Mouse (Mus musculus): ENCODE measurements around the gene Lamtor1. TPM values are rescaled to one million over a fixed set of nuclear protein-coding genes. Genes with fewer than 3 reads are reported as not detected.

Gene Lamtor1
- polyA plus RNA-seq, 2 experiments, result 154 to 176 TPM

- H3K9me3 ChIP-seq (ENCODE audit: control insufficient read depth, low read length), result no peaks in the 10 kb centered on the region
- H3K9ac ChIP-seq (ENCODE audit: low read depth, low read length, severe bottlenecking), result no peak within 1 kb of the TSS
- H3K4me1 ChIP-seq (ENCODE audit: control insufficient read depth, insufficient read depth, low read length), result no peaks in the 10 kb centered on the region
- H3K4me3 ChIP-seq (replicated peaks; ENCODE audit: low read length), result no peak within 1 kb of the TSS
- TF ChIP-seq POLR2A (IDR thresholded peaks at IDR 0.05; ENCODE audit: borderline replicate concordance, extremely low read depth, insufficient read depth, insufficient read length), result no peak
- ATAC-seq (ENCODE audit: low FRiP score, low read depth) (no peak), DNase-seq (ENCODE audit: low spot score) (no peak)
- H3K27ac ChIP-seq (replicated peaks; ENCODE audit: low read depth, low read length), result no peak within 1 kb of the TSS
- H3K36me3 ChIP-seq (ENCODE audit: control insufficient read depth, insufficient read depth, low read length), result no peaks in the 10 kb centered on the region
- no peak within 1 kb of the TSS for H3K4me2 ChIP-seq (replicated peaks; ENCODE audit: low read depth, low read length, severe bottlenecking)
- H3K27me3 ChIP-seq (ENCODE audit: control insufficient read depth, insufficient read depth, low read length), result no peaks in the 10 kb centered on the region
- 80% methylated on average over 3 of the region's 3 CpGs for WGBS
Measured at GRCm38 (mm10) chr7:101863415-101863814, 42.3 kb upstream of the Lamtor1 start, which contains the start of gene Anapc15. Gene Anapc15 (plus strand): TSS chr7:101863715.

GRCm38 (mm10) chr7:101866491-101867265, 39.0 kb upstream of the Lamtor1 start:
- Histone ChIP-seq H3K4me3 (replicated peaks; ENCODE audit: low read length) (no peak overlapping the region), H3K4me2 (replicated peaks; ENCODE audit: low read depth, low read length, severe bottlenecking) (no peak overlapping the region), H3K27me3 (ENCODE audit: control insufficient read depth, insufficient read depth, low read length) (no peaks in the 10 kb centered on the region), H3K4me1 (ENCODE audit: control insufficient read depth, insufficient read depth, low read length) (no peaks in the 10 kb centered on the region), H3K27ac (replicated peaks; ENCODE audit: low read depth, low read length) (no peak overlapping the region), H3K9ac (ENCODE audit: low read depth, low read length, severe bottlenecking) (no peak overlapping the region), H3K36me3 (ENCODE audit: control insufficient read depth, insufficient read depth, low read length) (no peaks in the 10 kb centered on the region), H3K9me3 (ENCODE audit: control insufficient read depth, low read length) (no peaks in the 10 kb centered on the region)
- DNase-seq (ENCODE audit: low spot score), result no peak
- no peak for TF ChIP-seq POLR2A (IDR thresholded peaks at IDR 0.05; ENCODE audit: borderline replicate concordance, extremely low read depth, insufficient read depth, insufficient read length)
- 83% methylated on average over 11 of the region's 11 CpGs for WGBS
- ATAC-seq (ENCODE audit: low FRiP score, low read depth), result no peak

- Histone ChIP-seq H3K27me3 (ENCODE audit: control insufficient read depth, insufficient read depth, low read length) (no peaks in the 10 kb centered on the region), H3K4me2 (replicated peaks; ENCODE audit: low read depth, low read length, severe bottlenecking) (no peak overlapping the region), H3K27ac (replicated peaks; ENCODE audit: low read depth, low read length) (no peak overlapping the region), H3K4me1 (ENCODE audit: control insufficient read depth, insufficient read depth, low read length) (no peaks in the 10 kb centered on the region), H3K36me3 (ENCODE audit: control insufficient read depth, insufficient read depth, low read length) (no peaks in the 10 kb centered on the region), H3K9me3 (ENCODE audit: control insufficient read depth, low read length) (no peaks in the 10 kb centered on the region), H3K9ac (ENCODE audit: low read depth, low read length, severe bottlenecking) (no peak overlapping the region), H3K4me3 (replicated peaks; ENCODE audit: low read length) (no peak overlapping the region)
- DNase-seq (ENCODE audit: low spot score) (no peak), ATAC-seq (ENCODE audit: low FRiP score, low read depth) (no peak)
- no peak for TF ChIP-seq POLR2A (IDR thresholded peaks at IDR 0.05; ENCODE audit: borderline replicate concordance, extremely low read depth, insufficient read depth, insufficient read length)
- 92% methylated on average over 4 of the region's 4 CpGs for WGBS
Measured at GRCm38 (mm10) chr7:101867482-101867881, 38.2 kb upstream of the Lamtor1 start.

GRCm38 (mm10) chr7:101868241-101869162, 37.2 kb upstream of the Lamtor1 start:
- H3K9ac ChIP-seq (ENCODE audit: low read depth, low read length, severe bottlenecking), result no peak overlapping the region
- no peak for DNase-seq (ENCODE audit: low spot score)
- WGBS, result 78% methylated on average over 13 of the region's 13 CpGs
- no peaks in the 10 kb centered on the region for H3K9me3 ChIP-seq (ENCODE audit: control insufficient read depth, low read length)
- H3K36me3 ChIP-seq (ENCODE audit: control insufficient read depth, insufficient read depth, low read length), result no peaks in the 10 kb centered on the region
- no peaks in the 10 kb centered on the region for H3K4me1 ChIP-seq (ENCODE audit: control insufficient read depth, insufficient read depth, low read length)
- H3K27ac ChIP-seq (replicated peaks; ENCODE audit: low read depth, low read length), result no peak overlapping the region
- H3K4me2 ChIP-seq (replicated peaks; ENCODE audit: low read depth, low read length, severe bottlenecking), result no peak overlapping the region
- ATAC-seq (ENCODE audit: low FRiP score, low read depth), result no peak
- TF ChIP-seq POLR2A (IDR thresholded peaks at IDR 0.05; ENCODE audit: borderline replicate concordance, extremely low read depth, insufficient read depth, insufficient read length), result no peak
- no peak overlapping the region for H3K4me3 ChIP-seq (replicated peaks; ENCODE audit: low read length)
- no peaks in the 10 kb centered on the region for H3K27me3 ChIP-seq (ENCODE audit: control insufficient read depth, insufficient read depth, low read length)

GRCm38 (mm10) chr7:101869163-101869500, 36.6 kb upstream of the Lamtor1 start:
- Histone ChIP-seq H3K36me3 (ENCODE audit: control insufficient read depth, insufficient read depth, low read length) (no peaks in the 10 kb centered on the region), H3K27ac (replicated peaks; ENCODE audit: low read depth, low read length) (no peak overlapping the region), H3K9me3 (ENCODE audit: control insufficient read depth, low read length) (no peaks in the 10 kb centered on the region), H3K9ac (ENCODE audit: low read depth, low read length, severe bottlenecking) (no peak overlapping the region), H3K4me2 (replicated peaks; ENCODE audit: low read depth, low read length, severe bottlenecking) (no peak overlapping the region), H3K27me3 (ENCODE audit: control insufficient read depth, insufficient read depth, low read length) (no peaks in the 10 kb centered on the region), H3K4me3 (replicated peaks; ENCODE audit: low read length) (no peak overlapping the region), H3K4me1 (ENCODE audit: control insufficient read depth, insufficient read depth, low read length) (no peaks in the 10 kb centered on the region)
- DNase-seq (ENCODE audit: low spot score) (no peak), ATAC-seq (ENCODE audit: low FRiP score, low read depth) (no peak)
- no peak for TF ChIP-seq POLR2A (IDR thresholded peaks at IDR 0.05; ENCODE audit: borderline replicate concordance, extremely low read depth, insufficient read depth, insufficient read length)
- WGBS, result 69% methylated on average over 7 of the region's 7 CpGs

Measured in limb, embryonic 14.5 days (tissue).